Mouse (Mus musculus) embryo, embryonic 9.5 days (tissue): ENCODE results near the gene Gm10337.

Experiments
- DNase-seq: peaks from one replicate; pipeline ENCODE4 v3.0.0-alpha.2; 2017; ENCODE audit errors: extremely low spot score

Gm10337 gene

DNA sequence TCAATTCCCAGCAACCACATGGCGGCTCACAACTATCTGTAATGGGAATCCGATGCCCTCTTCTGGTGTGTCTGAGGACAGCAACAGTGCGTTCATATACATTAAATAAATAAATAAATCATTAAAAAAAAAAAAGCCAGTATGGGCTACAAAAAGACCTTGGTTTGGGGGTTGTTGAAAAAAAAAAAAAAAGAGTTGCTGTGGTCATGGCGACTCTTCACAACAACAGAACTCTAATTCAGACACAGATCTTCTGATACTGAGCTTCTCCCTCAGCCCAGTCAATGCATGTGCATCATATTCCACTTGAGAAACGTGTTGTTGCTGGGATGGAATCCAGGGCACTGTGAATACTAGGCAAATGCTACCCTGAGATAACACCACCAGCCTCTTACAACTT is 49.1 kb downstream of the Gm10337 start:
- no peak for DNase-seq
